Mouse (Mus musculus) E14TG2a.4 (cell line): ENCODE measurements around the gene Crtc1.

Source experiments
- CTCF ChIP-seq: conservative IDR thresholded peaks from 2 replicates; pipeline ENCODE4 v1.5.1; 2014; ENCODE audit warnings: low read length
- NANOG ChIP-seq: IDR thresholded peaks from 2 replicates; pipeline ENCODE4 v1.6.1; 2014; ENCODE audit warnings: borderline replicate concordance, low read length, mixed read lengths
- POU5F1 ChIP-seq: IDR thresholded peaks from 2 replicates; pipeline ENCODE4 v1.6.1; 2014; ENCODE audit warnings: low read length, borderline replicate concordance

GRCm38 (mm10) chr8:70435156-70435555 is 4.2 kb downstream of the Crtc1 start:
- no peak for TF ChIP-seq CTCF
- no peak for TF ChIP-seq POU5F1
- no peak for TF ChIP-seq NANOG
